Comparison of ENCODE assay signal across 24 mouse cellular contexts in the genomic region with DNA sequence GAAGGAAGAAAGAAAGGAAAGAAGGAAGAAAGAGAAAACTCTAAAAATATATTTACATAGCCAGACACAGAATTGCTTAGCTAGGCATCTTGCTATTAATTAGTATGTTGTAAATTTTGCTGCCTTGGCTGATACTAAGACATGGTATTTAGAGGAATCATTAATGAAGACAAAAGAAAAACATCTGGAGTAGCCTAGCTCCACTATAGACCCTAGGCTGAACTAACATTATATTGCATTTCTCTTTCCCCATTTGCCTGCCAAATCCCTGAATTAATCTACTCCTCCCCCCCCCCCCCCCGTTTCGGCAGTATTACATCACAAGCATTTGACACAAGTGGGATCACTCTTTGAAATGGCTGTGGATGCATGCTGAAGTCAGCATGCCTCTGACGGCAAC.
A peak's percentile ranks its signal among the peaks of the same experiment; 100 is the strongest.
DNase-seq lines count a peak whose midpoint lies in the region; ATAC-seq and TF ChIP-seq lines count a peak whose summit lies in the region.
"Had no signal": no experiment of that assay in that cellular context is flagged by ENCODE, and none has a peak within 500 bp of the region (broad histone marks: within the 10 kb centered on the region; RNA-seq: fewer than 3 reads in every experiment).

No protein-coding gene starts in this region.

- no peak overlapping the region for H3K4me3 ChIP-seq in heart, embryonic 12.5 days
- H3K4me3 ChIP-seq in kidney, embryonic 15.5 days (replicated peaks), result no peak overlapping the region
- H3K4me3 ChIP-seq in CH12.LX (replicated peaks in 1 of 3; ENCODE audit: low read depth in 2 of 3, low read length in 2 of 3, poor library complexity in 1 of 3) (no peak overlapping the region), MEL (ENCODE audit: control insufficient read depth in 1 of 2, insufficient read depth in 1 of 2, low read depth in 2 of 2, low read length in 2 of 2) (peak overlapping the region; percentile 1 to 5; a peak in 1 of 4 replicates)
- H3K4me3 ChIP-seq: embryonic facial prominence, embryonic 12.5 days; heart, embryonic 10.5 days; hindbrain, embryonic 12.5 days; left cerebral cortex, adult 2 months; liver, embryonic 12.5 days; midbrain, embryonic 13.5 days; myocyte had no signal

- 19% methylated on average over 3 of the region's 3 CpGs for WGBS in heart, embryonic 12.5 days
- WGBS in kidney, embryonic 15.5 days, result 29% methylated on average over 3 of the region's 3 CpGs

- TF ChIP-seq EP300 in CH12.LX (IDR thresholded peaks at IDR 0.05; ENCODE audit: low read length), result no peak
- TF ChIP-seq EP300 in MEL (IDR thresholded peaks at IDR 0.05; ENCODE audit: low read depth in 1 of 2, low read length in 2 of 2), result no peak

- no peaks in the 10 kb centered on the region for H3K9me3 ChIP-seq in heart, embryonic 12.5 days (replicated peaks)
- H3K9me3 ChIP-seq in kidney, embryonic 15.5 days (replicated peaks), result no peaks in the 10 kb centered on the region
- H3K9me3 ChIP-seq in CH12.LX (replicated peaks; ENCODE audit: low read length), result peaks cover 2% of the 10 kb centered on the region
- H3K9me3 ChIP-seq in MEL (replicated peaks; ENCODE audit: insufficient read depth, low read length), result no peaks in the 10 kb centered on the region
- H3K9me3 ChIP-seq: embryonic facial prominence, embryonic 12.5 days; heart, embryonic 10.5 days; hindbrain, embryonic 12.5 days; liver, embryonic 12.5 days; midbrain, embryonic 13.5 days had no signal

- intact Hi-C loops in heart, postnatal 10 days (cut with DNase I), result no loop called here

- no peak for TF ChIP-seq CTCF in CH12.LX (conservative IDR thresholded peaks at IDR 0.05 in 1 of 2, IDR thresholded peaks at IDR 0.05 in 1 of 2; ENCODE audit: low read depth in 2 of 2, low read length in 2 of 2)
- TF ChIP-seq CTCF in MEL (IDR thresholded peaks at IDR 0.05 in 2 of 3, conservative IDR thresholded peaks at IDR 0.05 in 1 of 3; ENCODE audit: control insufficient read depth in 1 of 3, insufficient read depth in 1 of 3, low read depth in 2 of 3, low read length in 3 of 3, poor library complexity in 1 of 3, severe bottlenecking in 1 of 3), result no peak

- peak overlapping the region; percentile 20; the same call in 1 of the 2 replicates for H3K4me2 ChIP-seq in heart, embryonic 12.5 days
- H3K4me2 ChIP-seq in kidney, embryonic 15.5 days, result peak overlapping the region; percentile 35
- peak overlapping the region; percentile 97 for H3K4me2 ChIP-seq in CH12.LX (ENCODE audit: insufficient read depth, low read depth, poor library complexity, severe bottlenecking)
- H3K4me2 ChIP-seq: embryonic facial prominence, embryonic 12.5 days; hindbrain, embryonic 12.5 days; liver, embryonic 12.5 days; midbrain, embryonic 13.5 days had no signal

- TF ChIP-seq RAD21 in CH12.LX (IDR thresholded peaks at IDR 0.05; ENCODE audit: low read depth, low read length), result no peak
- TF ChIP-seq RAD21 in MEL (IDR thresholded peaks at IDR 0.05; ENCODE audit: low read depth, low read length), result no peak

- in situ Hi-C loops in CH12.LX (cut with MboI; ENCODE audit: low pct_ligation_motif_present, low pct_unique_long_range_greater_than_20kb, low sequenced_read_pairs), result loop anchor here (10.0 kb wide), 1 partner anchor 416 kb away; no protein-coding TSS in a partner anchor

- TF ChIP-seq POLR2A in CH12.LX (IDR thresholded peaks at IDR 0.05; ENCODE audit: low read depth, low read length) (no peak), MEL (IDR thresholded peaks at IDR 0.05; ENCODE audit: control insufficient read depth in 1 of 2, insufficient read depth in 1 of 2, low read depth in 1 of 2, low read length in 2 of 2, poor library complexity in 1 of 2) (no peak)

- no peaks in the 10 kb centered on the region for H3K27me3 ChIP-seq in heart, embryonic 12.5 days (replicated peaks)
- H3K27me3 ChIP-seq in kidney, embryonic 15.5 days, result no peaks in the 10 kb centered on the region
- H3K27me3 ChIP-seq in CH12.LX (replicated peaks), result no peaks in the 10 kb centered on the region
- no peaks in the 10 kb centered on the region for H3K27me3 ChIP-seq in MEL (ENCODE audit: control insufficient read depth in 1 of 2, insufficient read depth in 2 of 2, low read length in 2 of 2)
- H3K27me3 ChIP-seq: embryonic facial prominence, embryonic 12.5 days; hindbrain, embryonic 12.5 days; liver, embryonic 12.5 days; midbrain, embryonic 13.5 days; Patski had no signal

- no peak overlapping the region for H3K9ac ChIP-seq in heart, embryonic 12.5 days
- no peak overlapping the region for H3K9ac ChIP-seq in kidney, embryonic 15.5 days
- H3K9ac ChIP-seq in CH12.LX (ENCODE audit: insufficient read depth, low read depth) (peak overlapping the region; percentile 78), MEL (ENCODE audit: control insufficient read depth, low read depth, low read length, poor library complexity, severe bottlenecking) (no peak overlapping the region)
- H3K9ac ChIP-seq: embryonic facial prominence, embryonic 12.5 days; hindbrain, embryonic 12.5 days; liver, embryonic 12.5 days; midbrain, embryonic 13.5 days had no signal

- no peak overlapping the region for H3K27ac ChIP-seq in heart, embryonic 12.5 days (ENCODE audit: poor library complexity, severe bottlenecking)
- peak overlapping the region; percentile 71 for H3K27ac ChIP-seq in kidney, embryonic 15.5 days
- H3K27ac ChIP-seq in CH12.LX (ENCODE audit: insufficient read depth, low read depth) (no peak overlapping the region), MEL (ENCODE audit: control insufficient read depth, low read depth, low read length) (no peak overlapping the region)
- H3K27ac ChIP-seq: embryonic facial prominence, embryonic 12.5 days; heart, embryonic 10.5 days; hindbrain, embryonic 12.5 days; left cerebral cortex, adult 2 months; liver, embryonic 12.5 days; midbrain, embryonic 13.5 days had no signal

- H3K36me3 ChIP-seq in heart, embryonic 12.5 days, result no peaks in the 10 kb centered on the region
- H3K36me3 ChIP-seq in kidney, embryonic 15.5 days, result no peaks in the 10 kb centered on the region
- H3K36me3 ChIP-seq in CH12.LX (replicated peaks in 1 of 2; ENCODE audit: control insufficient read depth in 1 of 2, insufficient read depth in 1 of 2, low read length in 1 of 2) (peaks cover 0 to 2% of the 10 kb centered on the region in 2 experiments), MEL (ENCODE audit: control insufficient read depth in 1 of 2, insufficient read depth in 2 of 2, low read length in 2 of 2) (peaks cover 0 to 8% of the 10 kb centered on the region in 2 experiments; a peak in 2 of 4 replicates)
- H3K36me3 ChIP-seq: embryonic facial prominence, embryonic 12.5 days; heart, embryonic 10.5 days; hindbrain, embryonic 12.5 days; liver, embryonic 12.5 days; midbrain, embryonic 13.5 days had no signal

- DNase-seq in heart, postnatal 10 days, result no peak
- no peak for DNase-seq in kidney, postnatal 36 days
- DNase-seq in CH12.LX (ENCODE audit: extremely low read depth) (no peak), MEL (ENCODE audit: low read depth, low spot score) (no peak)
- DNase-seq in ovary, postnatal 14 days (ENCODE audit: low spot score), result no peak
- no peak for DNase-seq in right cerebral cortex, postnatal 36 days (ENCODE audit: low spot score in 2 of 2)
- DNase-seq: adrenal gland, postnatal 10 days; cerebellum, adult 9-11 months; gastrocnemius, postnatal 25 days; kidney, postnatal 14 days; layer of hippocampus, adult 9-11 months; lung, adult 2 months; spleen, adult 18-20 months; thymus, adult 2 months had no signal

- H3K79me2 ChIP-seq in CH12.LX (replicated peaks; ENCODE audit: control insufficient read depth, extremely low read depth, insufficient read depth, poor library complexity, severe bottlenecking) (peaks cover 17% of the 10 kb centered on the region), MEL (ENCODE audit: control insufficient read depth, insufficient read depth, low read length, poor library complexity) (no peaks in the 10 kb centered on the region)

- dilution Hi-C loops in CH12.LX (cut with MboI; ENCODE audit: extremely low pct_ligation_motif_present, extremely low pct_unique_long_range_greater_than_20kb, low sequenced_read_pairs), result no loop called here

- peaks cover 13% of the 10 kb centered on the region for H3K4me1 ChIP-seq in heart, embryonic 12.5 days (replicated peaks)
- peaks cover 38% of the 10 kb centered on the region for H3K4me1 ChIP-seq in kidney, embryonic 15.5 days
- H3K4me1 ChIP-seq in CH12.LX (ENCODE audit: control insufficient read depth in 1 of 2, insufficient read depth in 2 of 2) (peaks cover 30 to 83% of the 10 kb centered on the region in 2 experiments), MEL (ENCODE audit: control insufficient read depth in 1 of 2, insufficient read depth in 2 of 2, low read length in 2 of 2) (peaks cover 5 to 16% of the 10 kb centered on the region in 2 experiments)

- ATAC-seq in heart, embryonic 12.5 days (ENCODE audit: insufficient number of reproducible peaks, low FRiP score), result no peak
- ATAC-seq in kidney, embryonic 15.5 days (replicated peaks; ENCODE audit: low FRiP score), result peak; percentile 84
- ATAC-seq: liver, embryonic 12.5 days; midbrain, embryonic 13.5 days; Patski had no signal

TF ChIP-seq in CH12.LX, 34 proteins besides CTCF, POLR2A, EP300 and RAD21 (continues in another document):
- no peak for TF ChIP-seq ZKSCAN1 (IDR thresholded peaks at IDR 0.05; ENCODE audit: borderline replicate concordance, low read depth, low read length)
- no peak for TF ChIP-seq ETS1 (conservative IDR thresholded peaks at IDR 0.05; ENCODE audit: low read depth, low read length)
- TF ChIP-seq GABPA (IDR thresholded peaks at IDR 0.05; ENCODE audit: insufficient replicate concordance, low read depth, low read length), result no peak
- TF ChIP-seq MAZ (IDR thresholded peaks at IDR 0.05; ENCODE audit: low read depth, low read length), result no peak
- no peak for TF ChIP-seq JUN (IDR thresholded peaks at IDR 0.05; ENCODE audit: insufficient read depth, low read depth, low read length)
- no peak for TF ChIP-seq CHD1 (IDR thresholded peaks at IDR 0.05; ENCODE audit: low read depth, low read length)
- no peak for TF ChIP-seq ZC3H11A (IDR thresholded peaks at IDR 0.05; ENCODE audit: low read depth, low read length)
- TF ChIP-seq TBP (conservative IDR thresholded peaks at IDR 0.05; ENCODE audit: low read depth, low read length), result no peak

TF ChIP-seq in MEL, 35 proteins besides CTCF, POLR2A, EP300 and RAD21:
- TF ChIP-seq TAL1 (IDR thresholded peaks at IDR 0.05; ENCODE audit: low read length), result no peak
- no peak for TF ChIP-seq MAFK (IDR thresholded peaks at IDR 0.05; ENCODE audit: borderline replicate concordance, low read depth, low read length)
- TF ChIP-seq ZMIZ1 (IDR thresholded peaks at IDR 0.05; ENCODE audit: low read depth, low read length), result no peak
- no peak for TF ChIP-seq NRF1 (IDR thresholded peaks at IDR 0.05; ENCODE audit: insufficient read depth, low read depth, low read length, poor library complexity, severe bottlenecking)
- no peak for TF ChIP-seq MAZ (IDR thresholded peaks at IDR 0.05; ENCODE audit: low read depth, low read length)
- TF ChIP-seq JUND (IDR thresholded peaks at IDR 0.05; ENCODE audit: low read depth, low read length), result no peak

Comparison
In these comparisons a context has a peak if more than half of its experiments do, and no peak if none do; other contexts are left out.
1. H3K4me2 ChIP-seq: peak in every context shown above with its lines; median percentile 97 in CH12.LX; 35 in kidney, embryonic 15.5 days; 20 in heart, embryonic 12.5 days.
2. H3K4me3 ChIP-seq: peak in MEL (2 of 2); none in heart, embryonic 12.5 days (single experiment), kidney, embryonic 15.5 days (single experiment) and CH12.LX (0 of 3).